Mouse (Mus musculus) kidney, postnatal 4 days (tissue): ENCODE measurements around the gene Kctd17.

Source experiments
- DNase-seq, 2 experiments: peaks; one replicate each; pipeline ENCODE4 v3.0.0; 2021; ENCODE audit warnings: mixed read lengths in 2 of 2

The Kctd17 gene

GRCm38 (mm10) chr15:78486564-78486963, 58.2 kb downstream of the Kctd17 start:
- no peak for DNase-seq

GRCm38 (mm10) chr15:78487066-78487465, 58.7 kb downstream of the Kctd17 start:
- no peak for DNase-seq
